Mouse (Mus musculus) right cerebral cortex, postnatal 4 days (tissue): ENCODE results near the gene Prl2c5.
"Not testable (repeated sequence)": the region's sequence is repeated elsewhere in the genome, so short reads cannot be mapped to it uniquely, and the experiment has no call there.

Experiments used
- DNase-seq: peaks from one replicate; pipeline ENCODE4 v3.0.0-alpha.2; 2022

The Prl2c5 gene

DNA sequence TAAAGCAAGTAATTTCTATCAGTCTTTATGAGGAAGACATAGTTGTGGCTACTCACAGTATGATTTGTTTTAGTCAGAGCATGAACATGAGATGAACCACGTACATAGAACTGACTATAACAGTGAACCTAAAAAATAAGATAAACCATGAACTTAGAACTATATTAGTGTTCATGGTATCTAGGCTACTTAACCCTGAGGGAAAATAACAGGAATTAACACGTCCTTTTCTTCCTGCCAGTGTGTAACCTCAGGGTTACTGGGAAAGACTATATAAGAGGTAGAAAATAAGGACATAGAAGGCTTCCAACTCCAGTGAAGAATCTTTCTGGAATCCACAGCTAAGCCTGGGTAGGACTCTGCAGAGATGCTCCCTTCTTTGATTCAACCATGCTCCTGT, at the start of gene Prl2c5:
TSS of gene Prl2c5 (plus strand) at position 301 of the 400 bp plus-strand sequence.
- not testable (repeated sequence) for DNase-seq

DNA sequence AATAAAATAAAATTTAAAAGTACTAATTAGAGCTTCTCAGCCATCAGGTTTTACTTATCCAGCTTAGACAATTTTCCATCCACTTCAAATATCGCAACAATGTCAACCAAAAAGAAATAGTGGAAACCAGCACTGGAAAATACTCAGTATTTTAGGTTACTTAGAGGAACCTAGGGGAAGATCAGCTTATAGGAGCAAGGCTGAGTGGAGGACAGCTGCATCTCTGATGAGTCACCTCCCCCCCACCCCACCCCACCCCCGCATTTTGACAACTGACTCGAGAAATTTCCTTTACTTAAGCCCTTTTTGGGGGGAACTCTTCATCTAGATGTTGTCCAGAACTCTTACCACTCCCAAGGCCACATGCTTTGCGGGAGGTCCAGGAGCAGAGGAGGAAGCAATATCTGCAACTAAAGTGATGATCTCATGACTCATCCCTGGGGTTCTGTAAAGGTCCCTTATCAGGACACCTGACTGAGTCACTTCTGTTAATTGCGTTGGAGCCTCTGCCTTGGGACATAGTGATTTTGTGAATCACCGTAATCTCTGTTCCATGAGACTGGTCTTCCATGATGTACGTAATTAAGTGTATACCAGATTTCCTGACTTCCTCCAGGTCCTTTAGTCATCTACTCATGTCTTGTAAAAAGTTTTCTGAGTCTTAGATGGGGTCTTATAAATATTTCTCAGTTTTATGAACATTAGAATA, 19.6 kb upstream of the Prl2c5 start:
- DNase-seq = not testable (repeated sequence)

DNA sequence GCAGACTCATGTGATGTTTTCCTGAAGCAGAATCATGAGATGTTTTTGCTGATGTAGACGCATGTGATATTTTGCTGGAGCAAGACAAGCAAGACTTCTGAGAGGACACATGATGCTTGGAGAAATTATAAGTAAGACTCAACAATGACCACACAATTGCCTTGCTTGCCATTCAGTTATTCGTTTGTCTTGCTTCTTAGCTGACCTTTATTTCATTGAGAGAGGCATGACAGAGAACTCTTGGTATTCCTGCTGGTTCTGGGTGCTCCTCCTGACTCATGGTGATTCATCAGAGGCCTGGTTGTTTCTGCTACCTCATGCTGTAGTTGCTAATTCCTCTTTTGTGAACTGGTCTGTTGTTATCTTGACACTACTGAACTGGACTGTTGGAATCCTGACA, 13.9 kb upstream of the Prl2c5 start:
- not testable (repeated sequence) for DNase-seq

DNA sequence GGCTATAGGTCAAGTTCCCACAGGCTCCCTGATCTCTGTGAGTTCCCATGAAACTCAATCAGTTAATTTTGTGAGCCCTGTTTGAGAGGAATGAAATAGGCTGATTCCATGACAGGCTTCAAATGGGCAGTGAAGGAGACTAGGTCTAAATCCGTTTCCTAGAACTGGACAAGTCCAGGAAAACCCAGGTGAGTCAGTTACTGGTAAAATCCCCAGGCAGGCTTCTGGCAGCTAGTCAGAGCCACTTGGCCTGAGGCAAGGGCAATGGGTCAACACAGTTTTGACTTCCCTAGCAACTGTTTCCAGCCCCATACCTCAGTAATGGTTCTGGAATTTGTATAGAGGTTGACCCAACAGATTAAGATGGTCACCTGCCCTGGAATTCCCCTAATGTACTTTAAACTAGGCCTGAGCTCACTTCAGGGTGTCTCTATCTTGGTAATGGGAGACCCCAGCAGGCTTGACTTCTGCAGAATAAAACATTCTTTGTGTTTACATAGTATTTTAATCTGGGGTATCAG, 8.8 kb upstream of the Prl2c5 start:
- not testable (repeated sequence) for DNase-seq

DNA sequence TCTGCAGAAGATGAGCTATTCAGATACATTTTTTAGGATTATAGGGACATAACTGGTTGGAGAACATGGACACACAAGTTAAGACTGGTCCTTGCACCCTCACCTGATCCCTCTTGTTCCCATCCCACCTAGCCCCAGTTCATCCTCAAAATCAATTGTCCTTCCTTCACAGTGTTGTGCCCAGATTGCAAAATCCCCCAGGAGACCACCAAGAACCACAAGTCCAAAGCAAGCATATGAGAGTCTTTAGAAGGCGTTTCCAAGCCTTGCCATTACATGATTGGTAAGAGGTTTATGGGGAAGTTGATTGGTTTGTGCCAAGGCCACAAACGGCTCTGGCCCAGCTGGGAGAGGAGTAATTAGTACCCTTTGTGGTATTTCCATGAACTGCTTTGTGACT, 6.8 kb upstream of the Prl2c5 start:
- not testable (repeated sequence) for DNase-seq

DNA sequence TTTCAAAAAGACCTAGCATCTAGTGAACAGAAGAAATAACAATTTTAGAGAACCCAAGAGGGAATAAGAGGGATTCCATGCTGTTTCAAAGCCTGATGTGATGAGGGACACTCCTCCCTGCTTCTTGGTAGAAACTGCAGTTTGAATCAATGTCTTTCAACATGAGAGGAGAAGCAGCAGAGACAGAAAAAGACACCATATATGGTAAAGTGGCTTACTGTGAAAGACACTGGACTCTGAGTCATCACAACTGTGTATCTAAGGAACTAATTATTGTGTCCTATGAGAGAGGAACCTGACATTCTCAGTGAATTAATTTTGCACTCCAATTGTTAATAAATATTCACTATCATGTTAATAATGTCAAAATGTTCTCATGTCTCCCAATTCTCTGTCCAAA, 28.7 kb downstream of the Prl2c5 start:
- not testable (repeated sequence) for DNase-seq

DNA sequence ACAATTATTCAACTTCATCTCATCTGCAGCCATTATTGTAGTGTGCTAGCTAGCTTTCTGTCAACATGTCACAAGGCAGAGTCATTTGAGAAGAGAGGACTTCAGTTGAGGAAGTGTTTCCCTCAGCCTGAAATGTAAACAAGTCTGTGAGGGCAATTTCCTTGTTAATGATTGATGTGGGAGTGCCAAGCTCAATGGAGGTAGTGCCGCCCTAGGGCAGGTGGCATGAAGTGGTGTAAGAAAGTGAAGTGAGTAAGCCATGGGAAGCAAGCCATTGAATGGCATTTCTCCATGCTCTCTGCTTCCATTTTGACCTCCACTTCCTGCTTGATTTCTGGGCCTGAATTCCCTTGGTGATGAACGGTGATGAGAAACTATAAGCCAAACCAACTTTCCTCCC, 33.8 kb downstream of the Prl2c5 start:
- not testable (repeated sequence) for DNase-seq

DNA sequence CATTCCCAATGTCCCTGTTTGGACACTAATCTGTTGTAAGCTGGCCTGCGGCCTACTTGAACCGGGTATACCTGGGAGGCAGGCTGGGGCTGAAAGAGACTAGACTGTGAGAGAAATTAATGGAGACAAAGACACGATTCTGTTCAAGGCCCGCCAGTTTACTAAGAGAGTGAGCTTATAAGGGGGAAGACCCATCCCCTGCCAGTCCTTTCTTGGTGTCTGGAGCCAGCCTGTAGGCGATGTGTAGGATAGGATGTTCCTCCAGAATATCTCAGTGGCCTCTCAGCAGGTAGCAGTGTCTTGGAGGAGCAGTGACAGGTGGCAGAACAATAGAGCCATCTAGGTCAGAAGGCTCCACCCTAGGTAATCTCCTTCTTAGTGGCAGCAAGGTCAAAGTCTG, 37.7 kb downstream of the Prl2c5 start:
- DNase-seq = not testable (repeated sequence)

DNA sequence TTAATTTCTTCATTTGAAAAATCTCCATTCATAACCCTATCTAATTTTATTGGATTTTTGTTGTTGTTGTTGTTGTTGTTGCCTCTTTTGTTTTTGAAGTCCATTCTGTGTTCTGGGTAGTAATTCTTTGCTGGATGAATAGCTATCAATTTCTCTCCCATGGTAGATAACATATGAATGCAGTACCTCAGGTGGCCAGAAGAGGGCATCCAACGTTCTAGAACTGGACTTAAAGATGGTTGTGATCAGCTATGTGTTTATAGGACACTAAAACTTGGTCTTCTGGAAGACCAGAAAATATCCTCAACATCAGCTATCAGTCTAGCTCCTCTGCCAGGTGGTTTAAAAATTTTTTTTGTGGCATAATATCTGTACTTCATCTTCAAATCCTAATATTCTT, 54.9 kb downstream of the Prl2c5 start:
- DNase-seq = peak; percentile 56
